Mouse (Mus musculus): ENCODE measurements around the gene Fnip2.

- TF ChIP-seq POLR2A (IDR thresholded peaks at IDR 0.05; ENCODE audit: insufficient read depth, low read depth, low read length) (no peak), CTCF (IDR thresholded peaks at IDR 0.05) (no peak)
Observed at GRCm38 (mm10) chr3:79491614-79492013, 76.0 kb downstream of the Fnip2 start.
